Mouse (Mus musculus) thymus, adult 2 months (tissue): ENCODE measurements around the gene Zfp26.

Experiments
- CTCF ChIP-seq: fragments of 200-500 bp; IDR thresholded peaks from 2 replicates; pipeline ENCODE4 v1.5.1; 2012; ENCODE audit warnings: mild to moderate bottlenecking, control low read depth, low read length, moderate library complexity, borderline replicate concordance; ENCODE audit not compliant: control insufficient read depth, poor library complexity, insufficient read depth; ENCODE audit errors: extremely low read depth
- POLR2A ChIP-seq: fragments of 200-500 bp; IDR thresholded peaks from 2 replicates; pipeline ENCODE4 v1.6.1; 2012; ENCODE audit warnings: mild to moderate bottlenecking, low read length, control low read depth, moderate library complexity; ENCODE audit not compliant: control insufficient read depth, poor library complexity, insufficient read depth; ENCODE audit errors: extremely low read depth

- TF ChIP-seq POLR2A = no peak
- TF ChIP-seq CTCF = no peak
These were observed 16.7 kb upstream of the Zfp26 start for GRCm38 (mm10) chr9:20476632-20477031.
